Mouse (Mus musculus) stomach, postnatal 0 days (tissue): ENCODE data around the gene Ezh2. TPM values are rescaled to one million over a fixed set of nuclear protein-coding genes. Genes with fewer than 3 reads are reported as not detected.

Source experiments
- ATAC-seq: fragments of 200-750 bp; cut with Nextera tagmentation; 2 replicates; pipeline ENCODE4 v1.8.0; 2017; ENCODE audit not compliant: low FRiP score, low TSS enrichment
- DNase-seq: peaks from one replicate; pipeline ENCODE4 v3.0.0-alpha.2; 2016; ENCODE audit warnings: low spot score
- H3K27ac ChIP-seq: fragments of 300-500 bp; sonication (generic); replicated peaks from 2 replicates; pipeline ENCODE4 v1.5.1; 2014; ENCODE audit warnings: mild to moderate bottlenecking, control low read depth
- H3K27me3 ChIP-seq: fragments of 300-500 bp; sonication (generic); 2 replicates; pipeline ENCODE4 v1.6.1; 2014; ENCODE audit warnings: low read length; ENCODE audit not compliant: control insufficient read depth, insufficient read depth
- H3K36me3 ChIP-seq: fragments of 300-500 bp; sonication (generic); 2 replicates; pipeline ENCODE4 v1.6.1; 2014; ENCODE audit warnings: low read length, mixed read lengths; ENCODE audit not compliant: control insufficient read depth, insufficient read depth
- H3K4me1 ChIP-seq: fragments of 300-500 bp; sonication (generic); replicated peaks from 2 replicates; pipeline ENCODE4 v1.6.1; 2014; ENCODE audit warnings: antibody characterized with exemption; ENCODE audit not compliant: control insufficient read depth, insufficient read depth
- H3K4me2 ChIP-seq: fragments of 300-500 bp; sonication (generic); replicated peaks from 2 replicates; pipeline ENCODE4 v1.6.1; 2014; ENCODE audit warnings: low read depth, mild to moderate bottlenecking, control low read depth, moderate library complexity
- H3K4me3 ChIP-seq: fragments of 300-500 bp; sonication (generic); 2 replicates; pipeline ENCODE4 v1.5.1; 2014; ENCODE audit warnings: low read depth, low read length, control low read depth
- H3K9ac ChIP-seq: fragments of 300-500 bp; sonication (generic); 2 replicates; pipeline ENCODE4 v1.6.1; 2014; ENCODE audit warnings: mild to moderate bottlenecking, low read length, control low read depth, mixed read lengths
- H3K9me3 ChIP-seq: fragments of 300-500 bp; sonication (generic); 2 replicates; pipeline ENCODE4 v1.6.1; 2016; ENCODE audit warnings: low read length; ENCODE audit not compliant: control insufficient read depth
- CTCF ChIP-seq: IDR thresholded peaks from 2 replicates; pipeline ENCODE4 v1.5.1; 2016; ENCODE audit warnings: antibody characterized with exemption, low read depth, mild to moderate bottlenecking, moderate library complexity
- EP300 ChIP-seq: optimal IDR thresholded peaks from 2 replicates; pipeline ENCODE3; 2016; ENCODE audit warnings: antibody characterized with exemption
- WGBS: fragments of 180-500 bp; shearing (Covaris S2); extraction: QIAGEN DNeasy Blood & Tissue Kit; methylation state at CpG from one replicate; pipeline ENCODE4 v1.1.7; 2014; 5-methylcytosine and 5-hydroxymethylcytosine counted together
- polyA plus RNA-seq: library from polyadenylated mRNA; unstranded; fragments of >200 nt; fragmentation: Nextera tagmentation; extraction: Ambion mirVana; gene quantifications from 2 replicates; pipeline ENCODE4 v1.2.1, GENCODE M21; 2015

The Ezh2 gene
- polyA plus RNA-seq, 1 experiment from 2014 or later: 27.1 TPM

GRCm38 (mm10) chr6:47527129-47527528 is 68.0 kb downstream of the Ezh2 start:
- H3K9ac ChIP-seq: no peak overlapping the region
- DNase-seq: peak; percentile 43
- H3K27me3 ChIP-seq: no peaks in the 10 kb centered on the region
- TF ChIP-seq CTCF: no peak
- TF ChIP-seq EP300: no peak
- H3K4me2 ChIP-seq: no peak overlapping the region
- peak; percentile 83 for ATAC-seq
- no peak overlapping the region for H3K4me3 ChIP-seq
- no peaks in the 10 kb centered on the region for H3K9me3 ChIP-seq
- H3K36me3 ChIP-seq: peaks cover 20% of the 10 kb centered on the region
- H3K27ac ChIP-seq: no peak overlapping the region
- 62% methylated on average over 2 of the region's 2 CpGs for WGBS
- no peaks in the 10 kb centered on the region for H3K4me1 ChIP-seq

DNA sequence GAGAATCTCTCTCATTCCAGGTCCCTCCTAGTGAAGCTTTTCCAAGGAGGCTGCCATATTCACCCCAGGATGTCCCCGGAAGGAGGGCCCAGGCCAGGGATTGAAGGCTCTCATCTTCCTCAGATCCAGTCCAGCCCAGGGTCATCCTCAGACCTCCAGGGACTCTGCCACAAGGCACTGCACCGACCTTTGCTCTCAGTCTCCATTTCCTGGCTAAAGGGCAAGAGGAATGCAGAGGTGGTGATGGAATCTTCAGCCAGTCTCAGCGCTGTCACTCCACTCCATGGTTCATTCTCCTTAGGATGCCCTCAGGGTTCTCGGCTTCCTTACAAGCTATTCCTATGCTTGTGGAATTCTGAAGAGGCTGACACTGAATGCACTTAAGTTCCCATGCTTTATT is 68.7 kb downstream of the Ezh2 start:
- no peak overlapping the region for H3K4me3 ChIP-seq
- DNase-seq (no peak), ATAC-seq (peak; percentile 8; the same call in 1 of the 2 replicates)
- 84% methylated on average over 4 of the region's 4 CpGs for WGBS
- H3K27me3 ChIP-seq: no peaks in the 10 kb centered on the region
- no peaks in the 10 kb centered on the region for H3K9me3 ChIP-seq
- no peak overlapping the region for H3K9ac ChIP-seq
- H3K4me1 ChIP-seq: no peaks in the 10 kb centered on the region
- H3K4me2 ChIP-seq: no peak overlapping the region
- peaks cover 20% of the 10 kb centered on the region for H3K36me3 ChIP-seq
- no peak overlapping the region for H3K27ac ChIP-seq
- TF ChIP-seq CTCF: no peak
- TF ChIP-seq EP300: no peak

GRCm38 (mm10) chr6:47525041-47525440 is 70.1 kb downstream of the Ezh2 start:
- Histone ChIP-seq H3K27me3 (no peaks in the 10 kb centered on the region), H3K9ac (no peak overlapping the region), H3K4me1 (no peaks in the 10 kb centered on the region), H3K9me3 (no peaks in the 10 kb centered on the region), H3K4me3 (no peak overlapping the region), H3K27ac (no peak overlapping the region), H3K4me2 (no peak overlapping the region), H3K36me3 (peaks cover 26% of the 10 kb centered on the region)
- ATAC-seq: no peak
- DNase-seq: no peak
- WGBS: 76% methylated on average over 2 of the region's 2 CpGs
- no peak for TF ChIP-seq EP300
- TF ChIP-seq CTCF: no peak

GRCm38 (mm10) chr6:47522431-47522830 is 72.7 kb downstream of the Ezh2 start:
- Histone ChIP-seq H3K36me3 (peaks cover 34% of the 10 kb centered on the region), H3K4me1 (no peaks in the 10 kb centered on the region), H3K4me3 (no peak overlapping the region), H3K9ac (no peak overlapping the region), H3K9me3 (no peaks in the 10 kb centered on the region), H3K27ac (no peak overlapping the region), H3K27me3 (no peaks in the 10 kb centered on the region), H3K4me2 (no peak overlapping the region)
- 80% methylated on average over 3 of the region's 3 CpGs for WGBS
- ATAC-seq (no peak), DNase-seq (no peak)
- TF ChIP-seq CTCF (no peak), EP300 (no peak)

DNA sequence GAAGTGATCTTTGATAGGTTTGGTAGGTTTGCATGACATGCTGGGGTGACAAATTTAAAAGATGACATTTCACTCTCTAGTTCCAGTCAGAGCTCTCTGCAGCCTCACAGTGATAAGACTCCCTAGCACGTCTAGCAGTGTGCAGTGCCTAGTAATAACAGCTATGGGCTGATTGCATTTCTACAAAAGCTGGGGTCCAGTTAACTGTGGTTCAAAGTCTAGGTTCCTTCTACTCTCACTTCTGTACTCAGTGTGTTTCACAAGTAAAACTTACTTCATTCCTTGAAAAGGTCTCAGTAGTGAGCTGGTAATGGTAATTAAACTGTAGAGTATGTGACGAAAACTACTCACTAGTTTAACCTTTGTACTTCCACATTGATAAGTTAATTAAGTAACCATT is 75.1 kb downstream of the Ezh2 start:
- Histone ChIP-seq H3K4me2 (no peak overlapping the region), H3K36me3 (peaks cover 37% of the 10 kb centered on the region), H3K27ac (no peak overlapping the region), H3K27me3 (no peaks in the 10 kb centered on the region), H3K9ac (no peak overlapping the region), H3K4me3 (no peak overlapping the region), H3K9me3 (no peaks in the 10 kb centered on the region), H3K4me1 (no peaks in the 10 kb centered on the region)
- TF ChIP-seq EP300 (no peak), CTCF (no peak)
- 84% methylated on average over 2 of the region's 2 CpGs for WGBS
- ATAC-seq (no peak), DNase-seq (no peak)

GRCm38 (mm10) chr6:47494562-47494961 is 100.6 kb downstream of the Ezh2 start:
- TF ChIP-seq EP300 (no peak), CTCF (no peak)
- H3K4me1 ChIP-seq: no peaks in the 10 kb centered on the region
- H3K9me3 ChIP-seq: no peaks in the 10 kb centered on the region
- DNase-seq (peak; percentile 59), ATAC-seq (peak; percentile 93)
- no peaks in the 10 kb centered on the region for H3K27me3 ChIP-seq
- 59% methylated on average over 4 of the region's 4 CpGs for WGBS
- no peaks in the 10 kb centered on the region for H3K36me3 ChIP-seq
- H3K27ac ChIP-seq: no peak overlapping the region; the same call in 1 of the 2 replicates
- H3K4me3 ChIP-seq: no peak overlapping the region
- no peak overlapping the region for H3K9ac ChIP-seq
- no peak overlapping the region for H3K4me2 ChIP-seq
